Mouse (Mus musculus): ENCODE results near the gene Gtf2ird1. TPM values are rescaled to one million over a fixed set of nuclear protein-coding genes. Genes with fewer than 3 reads are reported as not detected.

The Gtf2ird1 gene
- total RNA-seq, 2 experiments from 2014 or later = 38.5 to 57.8 TPM

DNA sequence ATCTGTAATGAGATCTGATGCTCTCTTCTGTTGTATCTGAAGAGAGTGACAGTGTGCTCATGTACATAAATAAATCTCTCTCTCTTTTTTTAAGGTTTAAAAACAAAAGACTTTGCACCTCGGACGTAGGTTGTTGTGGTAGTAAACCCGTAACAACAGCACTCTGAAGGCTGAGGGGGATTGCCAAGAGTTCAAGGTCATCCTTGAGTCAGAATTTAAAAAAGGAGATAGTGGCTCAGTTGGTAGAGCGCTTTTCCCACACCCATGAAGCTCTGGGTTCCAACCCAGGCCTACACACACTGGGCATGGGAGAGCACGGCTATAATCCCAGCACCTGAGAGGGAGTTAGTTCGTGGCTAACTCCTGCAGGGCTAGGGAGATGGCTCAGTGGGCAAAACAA lies 33.1 kb downstream of the Gtf2ird1 start:
- DNase-seq (ENCODE audit: low spot score in 2 of 2) = no peak
- intact Hi-C loops (cut with DNase I) = no loop called here

DNA sequence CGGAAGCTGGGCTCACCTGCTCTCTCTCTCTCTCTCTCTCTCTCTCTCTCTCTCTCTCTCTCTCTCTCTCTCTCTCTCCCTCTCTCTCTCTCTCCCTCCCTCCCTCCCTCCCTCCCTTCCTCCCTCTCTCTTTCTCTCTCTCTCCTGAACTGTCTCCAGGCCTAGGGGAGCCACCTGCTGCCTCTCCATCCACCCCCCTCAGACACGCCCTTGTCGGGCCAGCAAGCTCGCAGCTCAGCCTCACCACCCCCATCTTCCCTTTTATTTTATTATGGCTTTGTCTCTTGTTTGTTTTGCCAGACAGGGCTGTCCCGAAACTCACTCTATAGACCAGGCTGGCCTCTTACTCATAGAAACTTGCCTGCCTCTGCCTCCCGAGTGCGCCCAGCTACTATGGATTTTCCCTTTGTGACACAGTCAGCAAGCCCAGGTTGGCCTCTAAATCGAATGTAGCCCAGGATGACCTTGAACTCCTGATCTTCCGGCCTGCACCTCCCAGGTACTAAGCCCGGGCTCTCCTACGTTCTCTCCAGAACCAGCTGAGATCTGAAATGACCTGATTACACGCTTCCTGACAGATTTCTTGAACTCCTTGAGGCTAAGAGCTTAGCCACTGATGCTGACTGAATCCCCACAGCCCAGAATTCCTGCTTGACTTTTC lies 34.1 kb downstream of the Gtf2ird1 start:
- DNase-seq (ENCODE audit: low spot score in 2 of 2) = no peak
- intact Hi-C loops (cut with DNase I) = no loop called here

DNA sequence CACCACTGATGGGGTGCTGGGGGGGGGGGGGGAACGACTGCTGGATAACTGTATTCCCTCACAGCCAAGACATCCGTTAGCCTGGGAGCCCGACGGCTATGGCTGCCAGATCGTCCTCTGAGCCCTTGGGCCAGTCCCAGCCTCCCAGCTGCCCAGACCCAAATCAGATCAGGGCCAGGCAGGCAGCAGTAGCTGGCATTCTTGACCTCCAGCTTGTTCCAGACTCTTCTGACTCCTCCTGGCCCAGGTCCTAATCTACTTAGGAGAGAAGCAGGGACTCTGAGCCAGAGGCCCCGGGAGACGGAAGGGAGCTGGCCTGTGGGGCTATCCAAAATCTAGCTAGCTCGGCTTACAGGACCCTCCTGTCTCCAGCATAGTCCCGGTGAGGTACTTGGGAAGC lies 35.5 kb downstream of the Gtf2ird1 start:
- no peak for DNase-seq (ENCODE audit: low spot score in 2 of 2)
- intact Hi-C loops (cut with DNase I) = no loop called here

DNA sequence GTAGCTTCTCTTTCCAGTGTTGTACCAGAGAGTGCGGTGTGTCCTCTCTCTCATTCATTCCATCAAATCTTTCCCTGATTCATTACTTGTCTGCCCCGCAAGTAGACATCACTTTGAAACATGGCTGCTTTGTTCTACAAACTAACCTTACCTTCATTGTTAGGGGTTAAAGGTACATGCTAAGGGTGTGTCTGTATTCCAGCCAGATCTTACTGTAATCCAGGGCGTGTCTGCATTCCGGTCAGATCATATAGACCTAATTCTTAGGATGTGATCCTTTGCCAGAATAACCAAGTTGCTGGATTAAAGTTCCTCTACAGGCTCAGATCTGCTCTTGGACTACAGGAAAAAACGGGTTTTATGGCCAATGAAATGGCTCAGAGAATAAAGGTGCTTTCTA lies 36.8 kb downstream of the Gtf2ird1 start:
- DNase-seq (ENCODE audit: low spot score in 2 of 2) = no peak
- intact Hi-C loops (cut with DNase I) = no loop called here

DNA sequence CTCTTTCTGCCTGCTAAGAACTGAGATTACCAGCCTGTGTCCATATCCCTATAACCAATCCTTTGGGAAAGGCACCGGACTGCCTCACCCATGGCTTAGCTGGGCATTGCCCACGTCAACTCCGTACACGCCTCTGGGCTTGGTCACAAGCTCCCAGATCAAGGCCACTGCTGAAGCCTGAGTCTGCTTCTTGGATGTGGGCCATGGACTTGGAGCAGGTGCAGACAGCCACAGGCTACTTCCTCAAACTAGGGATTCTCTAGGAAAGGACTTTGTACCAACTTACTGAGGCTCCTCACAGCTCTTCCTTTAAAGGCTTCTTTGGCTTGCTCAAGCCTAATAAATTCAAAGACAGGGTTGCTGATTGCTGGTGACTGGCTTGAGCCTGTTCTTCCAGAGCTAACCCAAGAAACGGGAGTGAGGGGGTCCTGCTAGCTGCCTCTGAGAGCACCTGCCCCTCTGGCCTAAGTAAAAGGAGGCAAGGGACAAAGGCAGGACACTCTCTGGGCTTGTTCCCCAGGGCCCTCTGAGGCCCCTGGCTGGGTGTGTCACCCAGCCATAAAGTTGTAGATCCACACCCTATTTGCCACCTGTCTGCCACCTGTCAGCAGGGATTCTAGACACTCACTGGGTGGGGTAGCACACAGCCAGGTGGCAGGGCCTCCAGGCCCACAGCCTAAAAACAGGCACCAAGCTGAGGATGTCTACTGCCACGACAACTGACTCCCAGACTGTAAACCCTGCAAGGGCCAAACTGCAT lies 38.0 kb downstream of the Gtf2ird1 start:
- intact Hi-C loops (cut with DNase I) = no loop called here
- no peak for DNase-seq (ENCODE audit: low spot score in 2 of 2)

DNA sequence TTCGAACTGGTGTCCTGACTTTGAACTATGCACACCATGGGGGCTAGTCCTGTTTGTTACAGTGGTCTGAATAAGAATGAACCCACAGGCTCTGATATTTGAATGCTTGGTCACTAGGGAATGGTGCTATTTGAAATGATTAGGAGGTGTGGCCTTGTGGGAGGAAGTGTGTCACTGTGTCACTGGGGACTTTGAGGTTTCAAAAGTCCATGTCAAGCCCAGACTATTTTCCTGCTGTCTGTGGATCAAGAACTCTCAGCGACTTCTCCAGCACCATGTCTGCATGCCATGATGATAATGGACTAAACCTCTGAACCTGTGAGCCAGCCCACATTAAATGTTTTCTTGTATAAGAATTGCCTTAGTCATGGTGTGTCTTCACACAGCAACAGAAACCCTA lies 44.2 kb downstream of the Gtf2ird1 start:
- intact Hi-C loops (cut with DNase I) = no loop called here
- DNase-seq (ENCODE audit: low spot score in 2 of 2) = no peak

DNA sequence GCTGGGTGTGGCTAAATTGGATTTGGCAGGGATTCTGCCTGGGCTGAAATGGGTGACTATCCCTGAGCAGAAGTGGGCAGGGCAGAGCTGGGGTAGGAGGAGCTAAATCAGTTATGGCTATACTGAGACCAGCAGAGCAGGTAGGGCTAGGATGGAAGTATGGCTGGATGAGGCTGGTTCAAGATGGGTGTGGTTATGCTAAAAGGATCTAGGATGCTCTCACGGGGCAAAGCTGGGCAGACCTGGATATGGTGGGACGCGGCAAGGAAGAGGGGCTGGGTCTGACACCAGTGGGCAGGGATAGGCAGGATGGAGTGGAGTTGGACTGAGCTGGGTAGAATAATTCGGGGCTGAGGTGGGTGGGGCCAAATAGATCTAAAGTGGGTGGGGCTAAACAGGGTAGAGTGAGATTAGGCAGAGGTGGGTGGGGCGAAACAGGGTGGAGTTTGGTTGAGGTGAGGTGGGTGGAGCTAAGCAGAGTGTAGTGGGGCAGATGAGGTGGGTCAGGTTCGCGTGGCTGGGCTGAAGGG lies 46.1 kb downstream of the Gtf2ird1 start:
- DNase-seq (ENCODE audit: low spot score in 2 of 2) = no peak
- intact Hi-C loops (cut with DNase I) = no loop called here

DNA sequence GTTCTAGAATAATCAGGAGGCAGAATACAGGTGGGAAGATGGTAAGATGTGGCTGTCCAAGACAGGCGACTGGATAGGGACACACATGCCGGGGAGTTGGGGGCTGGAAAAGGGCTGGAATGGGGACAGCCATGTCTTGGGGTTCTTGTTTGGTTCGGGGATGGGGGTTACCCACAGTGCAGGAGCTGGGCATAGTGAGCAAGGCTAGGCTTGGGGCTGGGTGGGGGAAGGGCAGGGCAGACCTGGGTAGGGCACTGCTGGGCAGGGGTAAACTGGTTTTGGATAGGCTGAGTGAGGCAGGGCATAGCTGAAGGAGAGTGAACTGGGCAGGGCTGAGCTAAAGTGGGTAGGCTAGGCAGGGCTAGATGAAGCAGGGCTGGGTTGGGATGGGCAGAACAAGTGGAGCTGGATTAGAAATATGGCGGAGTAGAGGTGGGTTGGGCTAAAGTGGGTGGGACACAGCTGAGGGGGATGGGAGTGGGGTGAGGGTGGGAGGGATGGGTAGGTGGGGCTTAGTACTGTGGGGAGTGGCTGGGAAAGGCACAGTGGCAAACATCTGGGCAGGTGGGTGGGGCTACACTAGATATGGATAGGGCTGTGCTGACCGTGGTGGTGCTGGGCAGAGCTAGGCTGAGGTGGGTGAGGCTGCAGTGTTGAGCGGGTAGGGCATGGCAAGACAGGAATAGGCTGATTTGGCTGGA lies 46.8 kb downstream of the Gtf2ird1 start:
- intact Hi-C loops (cut with DNase I) = no loop called here
- DNase-seq (ENCODE audit: low spot score in 2 of 2) = no peak

DNA sequence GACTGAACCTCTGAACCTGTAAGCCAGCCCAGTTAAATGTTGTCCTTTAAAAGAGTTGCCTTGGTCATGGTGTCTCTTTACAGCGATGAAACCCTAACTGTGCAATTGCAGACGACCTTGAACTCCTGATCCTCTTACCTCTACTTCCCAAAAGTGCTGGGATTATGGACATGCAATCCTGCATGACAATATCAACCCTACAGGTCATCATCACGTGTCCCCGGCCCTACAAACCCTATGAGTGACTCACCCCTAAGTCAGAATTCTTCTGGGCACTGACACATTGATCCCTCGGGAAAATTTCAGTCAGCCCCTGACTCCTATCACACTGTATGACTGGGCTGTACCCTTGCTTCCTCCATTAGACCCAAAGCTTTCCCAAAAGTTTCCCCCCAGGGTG lies 48.4 kb downstream of the Gtf2ird1 start:
- DNase-seq (ENCODE audit: low spot score in 2 of 2) = no peak
- intact Hi-C loops (cut with DNase I) = no loop called here

DNA sequence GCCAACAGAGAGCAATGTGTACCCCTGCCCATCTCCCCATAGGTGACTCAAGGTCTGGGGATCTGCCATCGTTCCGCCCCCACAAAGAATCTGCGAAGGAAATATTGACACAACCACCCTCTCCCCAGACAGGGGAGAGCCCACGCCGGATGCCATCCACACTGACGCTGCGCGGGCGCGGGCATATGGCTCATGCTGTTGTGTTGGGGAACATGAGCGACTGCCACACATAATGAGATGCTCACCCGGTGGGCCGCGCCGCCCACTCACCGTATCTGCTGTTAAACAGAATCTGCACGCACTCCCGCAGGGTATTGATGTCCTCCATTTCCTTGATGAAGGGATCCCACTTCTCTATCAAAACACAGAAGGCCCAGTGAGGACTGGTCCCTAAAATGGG lies 54.7 kb downstream of the Gtf2ird1 start:
- intact Hi-C loops (cut with DNase I) = loop anchor here (5.0 kb wide), 1 partner anchor 55 kb away; the partner anchor contains the start of gene Gtf2ird1

DNA sequence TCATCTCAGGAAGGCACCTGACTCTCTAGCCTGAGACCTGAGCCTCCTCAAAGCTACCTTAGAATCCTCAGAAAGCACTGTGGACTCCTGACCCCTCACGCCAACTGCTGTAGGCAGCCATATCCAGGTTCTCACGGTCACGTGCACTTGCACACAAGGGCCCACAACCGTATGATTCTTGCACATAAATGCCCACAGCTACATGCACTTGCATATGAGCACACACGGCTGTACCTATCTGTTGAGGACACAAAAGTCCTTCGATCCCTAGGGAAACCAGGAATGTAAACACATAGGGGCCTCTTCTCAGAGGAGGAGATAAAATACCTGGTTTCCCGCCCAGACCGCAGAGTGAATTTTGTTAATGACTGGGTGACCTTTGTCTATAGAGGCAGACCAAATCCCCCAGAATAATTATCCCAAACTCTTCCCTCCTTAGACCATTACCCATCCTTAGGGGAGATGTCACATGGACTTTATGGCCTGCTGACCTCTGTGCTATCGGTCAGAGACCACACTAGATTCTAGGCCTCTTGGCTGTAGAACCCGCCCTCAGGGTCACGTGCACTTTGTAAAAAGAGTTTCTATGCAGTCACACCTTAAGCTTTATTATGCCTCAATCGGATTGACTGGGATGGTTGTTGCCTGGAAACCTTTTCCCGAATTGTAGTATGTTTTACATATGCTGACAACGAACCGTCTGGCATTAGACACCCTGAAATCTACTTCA lies 58.9 kb downstream of the Gtf2ird1 start:
- no peak for DNase-seq (ENCODE audit: low spot score in 2 of 2)
- intact Hi-C loops (cut with DNase I) = no loop called here

More for the DNA sequence above, 54.7 kb downstream of the Gtf2ird1 start:
- peak; percentile 65 to 70 for DNase-seq (ENCODE audit: low spot score in 2 of 2)

DNA sequence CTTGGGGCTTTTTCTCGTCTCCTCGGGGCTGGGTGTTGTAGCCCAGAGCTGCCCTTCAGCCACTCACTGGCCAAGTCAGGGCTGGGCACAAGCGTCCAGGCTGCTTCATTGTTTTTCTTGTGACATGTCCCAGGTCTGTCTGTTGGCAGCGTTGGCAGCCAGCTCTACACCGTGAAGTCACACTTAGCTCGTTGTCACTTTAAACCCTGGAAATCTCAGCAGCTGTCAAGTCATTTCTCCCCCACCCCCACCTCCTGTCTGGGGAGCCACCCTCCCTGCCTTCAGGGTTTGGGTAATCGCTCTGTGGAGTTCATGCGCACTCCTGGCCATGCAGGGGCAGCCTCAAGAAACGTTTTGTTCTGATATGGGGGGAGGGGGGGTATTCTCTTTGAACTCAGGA lies 60.0 kb downstream of the Gtf2ird1 start:
- intact Hi-C loops (cut with DNase I) = no loop called here
- DNase-seq (ENCODE audit: low spot score in 2 of 2) = no peak

DNA sequence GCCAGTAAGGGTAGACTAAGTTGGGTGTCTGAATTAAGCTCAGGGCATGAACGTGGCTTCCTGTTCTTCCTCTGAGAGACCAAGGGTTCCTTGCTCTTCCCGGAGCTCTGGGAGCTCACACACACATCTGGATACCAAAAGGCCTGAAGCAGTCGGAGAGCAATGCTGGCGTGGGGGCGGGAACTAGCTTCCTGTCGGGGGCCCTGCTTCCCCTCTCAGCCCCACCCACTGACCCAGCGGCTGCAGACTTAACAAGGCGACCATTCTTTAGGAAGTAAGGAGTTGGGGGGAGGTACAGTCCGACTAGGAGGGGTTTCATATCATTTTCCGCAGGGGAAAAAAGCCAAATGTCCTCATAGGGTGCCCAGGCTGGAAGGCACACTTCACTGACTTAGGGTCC lies 61.9 kb downstream of the Gtf2ird1 start:
- intact Hi-C loops (cut with DNase I) = no loop called here
- no peak for DNase-seq (ENCODE audit: low spot score in 2 of 2)

DNA sequence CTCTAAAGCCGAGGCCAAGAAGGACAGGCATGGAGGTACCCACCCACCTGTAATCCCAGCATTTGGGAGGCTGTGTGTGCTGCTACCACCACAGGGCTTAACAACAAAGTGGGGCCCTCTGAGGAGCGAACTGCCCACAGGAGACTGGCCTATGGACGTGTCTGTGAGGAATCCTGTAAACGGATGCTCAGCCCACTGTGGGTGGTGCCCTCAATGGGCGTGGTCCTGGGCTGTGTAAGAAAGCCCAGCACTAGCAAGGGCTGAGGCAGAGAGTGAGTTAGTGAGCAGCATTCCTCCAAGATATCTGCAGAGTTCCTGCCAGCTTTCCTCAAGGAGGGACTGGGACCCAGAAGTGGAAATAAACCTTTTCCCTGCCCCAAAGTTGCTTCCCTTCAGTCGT lies 62.9 kb downstream of the Gtf2ird1 start:
- no peak for DNase-seq (ENCODE audit: low spot score in 2 of 2)
- intact Hi-C loops (cut with DNase I) = no loop called here

DNA sequence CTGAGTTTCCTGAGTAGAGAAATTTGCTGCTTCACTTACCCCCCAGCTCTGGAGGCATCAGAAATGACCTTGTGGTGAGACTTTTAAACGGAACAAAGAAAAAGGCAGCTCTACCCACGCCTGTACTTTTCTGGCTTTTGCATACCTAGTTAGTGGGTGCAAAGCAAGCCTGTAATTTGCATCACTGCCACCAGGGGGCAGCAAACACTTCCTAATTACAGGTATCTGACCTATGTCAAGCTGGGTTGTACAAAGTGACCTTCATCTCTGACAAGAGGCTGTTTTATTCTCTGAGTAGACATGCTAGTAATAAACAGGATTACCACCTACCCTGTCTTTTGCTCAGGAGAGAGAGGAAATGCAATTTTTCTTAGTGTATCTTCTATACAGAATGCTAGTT lies 71.4 kb downstream of the Gtf2ird1 start:
- intact Hi-C loops (cut with DNase I) = loop anchor here (5.0 kb wide), 1 partner anchor 102 kb away; no protein-coding TSS in a partner anchor
- DNase-seq (ENCODE audit: low spot score in 2 of 2) = peak; percentile 18 to 42

DNA sequence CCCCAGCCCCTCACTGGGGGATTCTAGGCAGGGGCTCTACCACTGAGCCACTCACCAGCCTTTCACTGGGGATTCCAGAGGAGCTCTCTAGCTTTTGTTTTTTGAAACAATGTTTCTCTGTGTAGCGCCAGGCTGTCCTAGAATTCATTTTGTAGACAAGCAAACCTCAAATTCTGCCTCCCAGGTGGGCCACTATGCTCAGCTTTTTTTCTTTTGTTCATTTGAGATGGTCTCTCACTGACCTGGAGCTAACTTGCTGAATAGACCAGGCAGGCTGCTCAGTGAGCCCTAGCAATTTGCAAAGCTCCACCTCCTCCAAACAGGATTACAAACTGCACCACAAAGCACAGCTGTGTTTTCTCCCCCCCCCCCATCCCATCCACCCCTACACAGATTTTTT lies 81.3 kb downstream of the Gtf2ird1 start:
- DNase-seq (ENCODE audit: low spot score in 2 of 2) = no peak
- intact Hi-C loops (cut with DNase I) = loop anchor here (2.0 to 10.0 kb wide), 2 partner anchors 112 to 220 kb away; no protein-coding TSS in a partner anchor

DNA sequence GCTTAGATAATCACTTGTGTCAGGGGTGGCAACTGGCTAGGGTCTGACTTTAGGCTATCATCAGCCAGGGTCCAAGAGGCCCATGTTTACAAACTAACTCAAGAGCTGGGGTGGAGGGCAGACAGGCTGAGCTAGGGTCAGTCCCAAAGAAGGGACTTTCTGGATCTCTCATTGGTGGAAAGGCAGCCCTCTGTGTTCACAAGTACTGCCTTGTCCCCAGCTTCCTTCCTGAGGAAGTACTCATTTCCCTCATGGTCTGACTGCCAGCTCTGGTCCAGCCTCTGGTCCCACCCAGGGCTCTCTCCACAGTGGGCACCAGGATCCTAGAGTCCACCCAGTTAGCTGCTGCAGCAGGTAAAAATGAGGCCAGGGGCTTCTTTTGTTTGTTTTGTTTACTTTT lies 82.0 kb downstream of the Gtf2ird1 start:
- no peak for DNase-seq (ENCODE audit: low spot score in 2 of 2)
- intact Hi-C loops (cut with DNase I) = loop anchor here (2.0 to 10.0 kb wide), 2 partner anchors 112 to 220 kb away; no protein-coding TSS in a partner anchor

DNA sequence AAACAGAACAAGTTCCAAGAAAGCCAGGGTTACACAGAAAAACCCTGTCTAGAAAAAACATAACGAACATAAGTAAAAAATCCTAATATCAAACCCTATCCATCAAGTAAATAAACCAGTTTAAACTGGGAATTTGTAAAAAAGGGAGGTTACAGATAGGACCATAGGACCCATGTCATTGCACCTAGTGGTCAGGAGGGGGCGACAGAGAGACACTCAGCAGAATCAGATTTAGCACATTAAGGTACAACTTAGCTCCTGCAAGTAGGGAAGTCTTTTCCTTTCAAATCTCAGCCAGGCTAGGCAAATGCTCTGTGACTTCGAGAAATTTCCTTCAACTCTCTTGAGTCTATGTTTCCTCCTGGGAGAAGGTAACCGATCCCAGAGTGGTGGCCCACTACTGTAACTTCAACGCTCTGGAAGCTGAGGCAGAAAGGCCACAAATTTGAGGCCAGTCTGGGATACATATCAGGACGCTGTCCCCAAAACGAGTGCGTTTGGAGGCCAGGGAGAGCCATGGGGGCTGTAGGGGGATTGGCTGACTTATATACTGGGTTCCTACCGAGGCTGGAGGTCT lies 82.5 kb downstream of the Gtf2ird1 start:
- intact Hi-C loops (cut with DNase I) = loop anchor here (2.0 to 10.0 kb wide), 2 partner anchors 113 to 221 kb away; no protein-coding TSS in a partner anchor
- DNase-seq (ENCODE audit: low spot score in 2 of 2) = peak in 1 of 2 experiments; percentile 52

All from left cerebral cortex, postnatal 36 days (tissue).